Mouse (Mus musculus): ENCODE results near the gene Fam78a. TPM values are rescaled to one million over a fixed set of nuclear protein-coding genes. Genes with fewer than 3 reads are reported as not detected.

The Fam78a gene
- polyA plus RNA-seq, 1 experiment = not detected

GRCm38 (mm10) chr2:32034206-32034605 lies 50.5 kb downstream of the Fam78a start:
- Histone ChIP-seq H3K4me3 (ENCODE audit: insufficient read depth, poor library complexity, severe bottlenecking) (no peak overlapping the region), H3K36me3 (ENCODE audit: control insufficient read depth, insufficient read depth) (peaks cover 92% of the 10 kb centered on the region), H3K79me2 (ENCODE audit: control insufficient read depth, insufficient read depth) (no peaks in the 10 kb centered on the region), H3K79me3 (ENCODE audit: low read depth) (no peaks in the 10 kb centered on the region), H3K27me3 (ENCODE audit: control insufficient read depth, insufficient read depth, insufficient read length) (no peaks in the 10 kb centered on the region), H3ac (ENCODE audit: control insufficient read depth, insufficient read length, low read depth) (no peak overlapping the region)
- TF ChIP-seq USF1 (IDR thresholded peaks at IDR 0.05; ENCODE audit: low read depth) (no peak), CEBPB (IDR thresholded peaks at IDR 0.05; ENCODE audit: low read depth) (no peak), MAX (IDR thresholded peaks at IDR 0.05) (no peak), FOSL1 (IDR thresholded peaks at IDR 0.05; ENCODE audit: insufficient read depth, low read length, poor library complexity, severe bottlenecking) (no peak), MYOD1 (IDR thresholded peaks at IDR 0.05; ENCODE audit: control insufficient read depth, insufficient read length, low read depth) (no peak), CTCF (IDR thresholded peaks at IDR 0.05; ENCODE audit: control insufficient read depth, insufficient read depth, insufficient read length) (no peak)

DNA sequence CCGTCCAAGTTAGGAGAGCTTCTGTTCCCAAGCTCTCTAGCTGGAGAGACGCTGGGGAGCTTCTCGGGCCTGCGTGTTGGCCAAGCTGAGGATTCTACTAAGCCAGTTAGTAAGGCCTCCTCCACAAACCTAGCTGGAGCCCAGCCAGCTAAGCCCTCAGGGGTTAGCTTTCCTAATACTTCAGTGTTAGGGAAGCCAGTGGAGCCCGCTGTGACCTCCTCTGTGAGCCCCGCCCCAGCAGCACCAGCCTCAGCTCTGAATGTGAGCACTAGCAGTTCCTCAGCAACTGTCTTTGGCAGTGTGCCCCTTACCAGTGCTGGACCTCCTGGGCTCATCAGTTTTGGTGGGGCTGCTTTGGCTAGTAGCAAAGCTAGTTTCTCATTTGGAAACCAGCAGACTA lies 51.2 kb downstream of the Fam78a start:
- TF ChIP-seq FOSL1 (IDR thresholded peaks at IDR 0.05; ENCODE audit: insufficient read depth, low read length, poor library complexity, severe bottlenecking) (no peak), CTCF (IDR thresholded peaks at IDR 0.05; ENCODE audit: control insufficient read depth, insufficient read depth, insufficient read length) (no peak), MAX (IDR thresholded peaks at IDR 0.05) (no peak), USF1 (IDR thresholded peaks at IDR 0.05; ENCODE audit: low read depth) (no peak), CEBPB (IDR thresholded peaks at IDR 0.05; ENCODE audit: low read depth) (no peak), MYOD1 (IDR thresholded peaks at IDR 0.05; ENCODE audit: control insufficient read depth, insufficient read length, low read depth) (no peak), MYOG (IDR thresholded peaks at IDR 0.05; ENCODE audit: control insufficient read depth, extremely low read depth, insufficient read length) (no peak)
- Histone ChIP-seq H3K36me3 (ENCODE audit: control insufficient read depth, insufficient read depth) (peaks cover 92% of the 10 kb centered on the region), H3ac (ENCODE audit: control insufficient read depth, insufficient read length, low read depth) (no peak overlapping the region), H3K79me3 (ENCODE audit: low read depth) (no peaks in the 10 kb centered on the region), H3K79me2 (ENCODE audit: control insufficient read depth, insufficient read depth) (no peaks in the 10 kb centered on the region), H3K4me3 (ENCODE audit: insufficient read depth, poor library complexity, severe bottlenecking) (no peak overlapping the region), H3K27me3 (ENCODE audit: control insufficient read depth, insufficient read depth, insufficient read length) (no peaks in the 10 kb centered on the region)

- H3K79me2 ChIP-seq (ENCODE audit: control insufficient read depth, insufficient read depth) = no peaks in the 10 kb centered on the region
- TF ChIP-seq MYOD1 (IDR thresholded peaks at IDR 0.05; ENCODE audit: control insufficient read depth, insufficient read length, low read depth) = no peak
- no peak for TF ChIP-seq FOSL1 (IDR thresholded peaks at IDR 0.05; ENCODE audit: insufficient read depth, low read length, poor library complexity, severe bottlenecking)
- no peak for TF ChIP-seq USF1 (IDR thresholded peaks at IDR 0.05; ENCODE audit: low read depth)
- no peak for TF ChIP-seq CTCF (IDR thresholded peaks at IDR 0.05; ENCODE audit: control insufficient read depth, insufficient read depth, insufficient read length)
- no peak for TF ChIP-seq CEBPB (IDR thresholded peaks at IDR 0.05; ENCODE audit: low read depth)
- TF ChIP-seq MYOG (IDR thresholded peaks at IDR 0.05; ENCODE audit: control insufficient read depth, extremely low read depth, insufficient read length) = no peak
- TF ChIP-seq MAX (IDR thresholded peaks at IDR 0.05) = no peak
- no peaks in the 10 kb centered on the region for H3K79me3 ChIP-seq (ENCODE audit: low read depth)
- H3K4me3 ChIP-seq (ENCODE audit: insufficient read depth, poor library complexity, severe bottlenecking) = no peak overlapping the region
- H3K36me3 ChIP-seq (ENCODE audit: control insufficient read depth, insufficient read depth) = peaks cover 88% of the 10 kb centered on the region
- H3ac ChIP-seq (ENCODE audit: control insufficient read depth, insufficient read length, low read depth) = no peak overlapping the region
- H3K27me3 ChIP-seq (ENCODE audit: control insufficient read depth, insufficient read depth, insufficient read length) = no peaks in the 10 kb centered on the region
Measured at GRCm38 (mm10) chr2:32029636-32030035, 55.0 kb downstream of the Fam78a start.

GRCm38 (mm10) chr2:32024372-32024771 lies 60.3 kb downstream of the Fam78a start:
- H3ac ChIP-seq (ENCODE audit: control insufficient read depth, insufficient read length, low read depth) = no peak overlapping the region
- no peaks in the 10 kb centered on the region for H3K27me3 ChIP-seq (ENCODE audit: control insufficient read depth, insufficient read depth, insufficient read length)
- no peaks in the 10 kb centered on the region for H3K79me2 ChIP-seq (ENCODE audit: control insufficient read depth, insufficient read depth)
- TF ChIP-seq MYOG (IDR thresholded peaks at IDR 0.05; ENCODE audit: control insufficient read depth, extremely low read depth, insufficient read length) (no peak), MYOD1 (IDR thresholded peaks at IDR 0.05; ENCODE audit: control insufficient read depth, insufficient read length, low read depth) (no peak), USF1 (IDR thresholded peaks at IDR 0.05; ENCODE audit: low read depth) (no peak), FOSL1 (IDR thresholded peaks at IDR 0.05; ENCODE audit: insufficient read depth, low read length, poor library complexity, severe bottlenecking) (no peak), CEBPB (IDR thresholded peaks at IDR 0.05; ENCODE audit: low read depth) (no peak), CTCF (IDR thresholded peaks at IDR 0.05; ENCODE audit: control insufficient read depth, insufficient read depth, insufficient read length) (no peak), MAX (IDR thresholded peaks at IDR 0.05) (no peak)
- peaks cover 90% of the 10 kb centered on the region for H3K36me3 ChIP-seq (ENCODE audit: control insufficient read depth, insufficient read depth)
- H3K79me3 ChIP-seq (ENCODE audit: low read depth) = no peaks in the 10 kb centered on the region
- H3K4me3 ChIP-seq (ENCODE audit: insufficient read depth, poor library complexity, severe bottlenecking) = no peak overlapping the region

- Histone ChIP-seq H3K79me2 (ENCODE audit: control insufficient read depth, insufficient read depth) (no peaks in the 10 kb centered on the region), H3ac (ENCODE audit: control insufficient read depth, insufficient read length, low read depth) (no peak overlapping the region), H3K79me3 (ENCODE audit: low read depth) (no peaks in the 10 kb centered on the region), H3K36me3 (ENCODE audit: control insufficient read depth, insufficient read depth) (peaks cover 97% of the 10 kb centered on the region), H3K27me3 (ENCODE audit: control insufficient read depth, insufficient read depth, insufficient read length) (no peaks in the 10 kb centered on the region), H3K4me3 (ENCODE audit: insufficient read depth, poor library complexity, severe bottlenecking) (no peak overlapping the region)
- TF ChIP-seq MYOD1 (IDR thresholded peaks at IDR 0.05; ENCODE audit: control insufficient read depth, insufficient read length, low read depth) = no peak
- no peak for TF ChIP-seq CEBPB (IDR thresholded peaks at IDR 0.05; ENCODE audit: low read depth)
- TF ChIP-seq CTCF (IDR thresholded peaks at IDR 0.05; ENCODE audit: control insufficient read depth, insufficient read depth, insufficient read length) = no peak
- no peak for TF ChIP-seq USF1 (IDR thresholded peaks at IDR 0.05; ENCODE audit: low read depth)
- no peak for TF ChIP-seq MAX (IDR thresholded peaks at IDR 0.05)
- no peak for TF ChIP-seq FOSL1 (IDR thresholded peaks at IDR 0.05; ENCODE audit: insufficient read depth, low read length, poor library complexity, severe bottlenecking)
- TF ChIP-seq MYOG (IDR thresholded peaks at IDR 0.05; ENCODE audit: control insufficient read depth, extremely low read depth, insufficient read length) = no peak
Measured at GRCm38 (mm10) chr2:32020229-32020628, 64.4 kb downstream of the Fam78a start.

DNA sequence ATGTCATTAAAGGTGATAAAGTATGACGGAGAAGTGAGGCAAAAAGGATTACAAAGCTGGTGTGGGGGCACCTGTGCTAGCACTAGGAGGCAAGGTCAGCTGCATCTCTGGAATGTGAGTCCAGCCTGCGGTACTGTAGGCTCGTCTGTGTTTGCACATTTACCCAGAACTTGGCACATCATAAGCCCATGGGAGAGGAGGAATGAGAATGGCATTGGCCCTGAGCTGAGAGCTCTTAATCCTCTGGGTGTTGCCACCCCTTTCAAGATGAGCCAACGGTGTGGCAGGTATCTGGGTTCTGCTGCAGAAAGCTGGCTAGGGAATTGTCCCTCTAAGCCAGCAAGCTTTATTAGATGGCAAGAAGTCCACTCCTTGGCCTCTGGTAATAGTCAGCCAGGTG lies 65.0 kb downstream of the Fam78a start:
- TF ChIP-seq FOSL1 (IDR thresholded peaks at IDR 0.05; ENCODE audit: insufficient read depth, low read length, poor library complexity, severe bottlenecking) (no peak), CTCF (IDR thresholded peaks at IDR 0.05; ENCODE audit: control insufficient read depth, insufficient read depth, insufficient read length) (no peak), CEBPB (IDR thresholded peaks at IDR 0.05; ENCODE audit: low read depth) (no peak), MAX (IDR thresholded peaks at IDR 0.05) (no peak), MYOG (IDR thresholded peaks at IDR 0.05; ENCODE audit: control insufficient read depth, extremely low read depth, insufficient read length) (no peak), MYOD1 (IDR thresholded peaks at IDR 0.05; ENCODE audit: control insufficient read depth, insufficient read length, low read depth) (no peak), USF1 (IDR thresholded peaks at IDR 0.05; ENCODE audit: low read depth) (no peak)
- H3K36me3 ChIP-seq (ENCODE audit: control insufficient read depth, insufficient read depth) = peaks cover 97% of the 10 kb centered on the region

More for the DNA sequence above, 65.0 kb downstream of the Fam78a start:
- no peaks in the 10 kb centered on the region for H3K79me3 ChIP-seq (ENCODE audit: low read depth)
- no peaks in the 10 kb centered on the region for H3K79me2 ChIP-seq (ENCODE audit: control insufficient read depth, insufficient read depth)
- no peak overlapping the region for H3K4me3 ChIP-seq (ENCODE audit: insufficient read depth, poor library complexity, severe bottlenecking)
- no peak overlapping the region for H3ac ChIP-seq (ENCODE audit: control insufficient read depth, insufficient read length, low read depth)
- no peaks in the 10 kb centered on the region for H3K27me3 ChIP-seq (ENCODE audit: control insufficient read depth, insufficient read depth, insufficient read length)

All from C2C12 (cell line).